Comparison of ENCODE assay signal across 14 mouse cellular contexts in the genomic region with DNA sequence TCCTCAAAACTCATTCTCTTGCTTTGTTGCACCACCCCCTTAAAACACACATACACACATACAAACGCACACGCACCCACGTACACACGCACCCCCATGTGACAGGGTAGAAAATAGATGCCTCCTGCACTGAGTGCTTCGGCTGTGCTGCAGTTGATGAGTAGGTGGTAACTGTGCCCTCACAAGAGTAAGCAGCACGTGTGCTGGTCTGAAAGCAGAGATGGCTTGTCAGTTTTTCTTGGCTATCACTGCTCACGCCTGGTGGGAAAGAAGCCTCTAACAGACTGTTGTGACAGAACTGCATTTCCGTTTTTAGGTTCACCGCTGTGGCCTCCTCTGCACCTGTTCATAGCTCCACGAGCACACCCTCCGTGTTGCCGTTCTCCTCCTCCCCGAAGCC. TPM values are rescaled to one million over a fixed set of nuclear protein-coding genes. Genes with fewer than 3 reads are reported as not detected.
DNase-seq lines count a peak whose midpoint lies in the region; TF ChIP-seq lines count a peak whose summit lies in the region.
"Had no signal": no experiment of that assay in that cellular context is flagged by ENCODE, and none has a peak within 500 bp of the region (broad histone marks: within the 10 kb centered on the region; RNA-seq: fewer than 3 reads in every experiment).

No protein-coding gene starts in this region.

- intact Hi-C loops in gastrocnemius, adult 2 months (cut with DNase I), result no loop called here

- H3K4me3 ChIP-seq in olfactory bulb, adult 2 months (ENCODE audit: insufficient read depth, low read depth, low read length), result no peak overlapping the region
- H3K4me3 ChIP-seq in gastrocnemius, adult 2 months, result no peak overlapping the region
- H3K4me3 ChIP-seq in thymus, adult 2 months (ENCODE audit: control insufficient read depth, insufficient read depth, low read length), result no peak overlapping the region
- H3K4me3 ChIP-seq: limb, embryonic 12.5 days; liver, embryonic 15.5 days; midbrain, embryonic 13.5 days had no signal

- H3K36me3 ChIP-seq in thymus, adult 2 months (ENCODE audit: control insufficient read depth, insufficient read depth, low read length), result peaks cover 87% of the 10 kb centered on the region

- WGBS in olfactory bulb, adult 2 months, result 63% methylated on average over 13 of the region's 13 CpGs
- 98% methylated on average over 13 of the region's 13 CpGs for WGBS in thymus, adult 2 months

- TF ChIP-seq POLR2A in olfactory bulb, adult 2 months (IDR thresholded peaks at IDR 0.05; ENCODE audit: insufficient read depth, low read depth, low read length), result no peak
- TF ChIP-seq POLR2A in thymus, adult 2 months (IDR thresholded peaks at IDR 0.05; ENCODE audit: control insufficient read depth, extremely low read depth, insufficient read depth, low read length, poor library complexity), result no peak

- peaks cover 6% of the 10 kb centered on the region; the same call in 1 of the 2 replicates for H3K4me1 ChIP-seq in olfactory bulb, adult 2 months (ENCODE audit: control insufficient read depth, insufficient read depth, low read length)
- H3K4me1 ChIP-seq in thymus, adult 2 months (replicated peaks; ENCODE audit: control insufficient read depth, insufficient read depth, low read length), result no peaks in the 10 kb centered on the region
- H3K4me1 ChIP-seq: limb, embryonic 12.5 days; liver, embryonic 15.5 days; midbrain, embryonic 13.5 days had no signal

- DNase-seq in brain, adult 2 months (ENCODE audit: low read depth, low spot score), result peak; percentile 92
- DNase-seq in frontal cortex, postnatal 36 days (ENCODE audit: low spot score in 2 of 2), result peak; percentile 74 to 80
- DNase-seq in layer of hippocampus, postnatal 25 days (ENCODE audit: extremely low spot score in 1 of 2, low spot score in 1 of 2), result peak; percentile 21 to 44
- no peak for DNase-seq in urinary bladder, adult 18-20 months (ENCODE audit: low spot score in 2 of 2)
- DNase-seq in gastrocnemius, adult 2 months, result no peak
- no peak for DNase-seq in thymus, adult 2 months
- DNase-seq in kidney, postnatal 36 days, result no peak
- DNase-seq: heart, adult 18-20 months; thymus, postnatal 36 days had no signal

- no peaks in the 10 kb centered on the region for H3K27me3 ChIP-seq in thymus, adult 2 months (ENCODE audit: control insufficient read depth, insufficient read depth, low read length)
- H3K27me3 ChIP-seq: limb, embryonic 12.5 days; liver, embryonic 15.5 days; midbrain, embryonic 13.5 days had no signal

- no peak for TF ChIP-seq CTCF in olfactory bulb, adult 2 months (IDR thresholded peaks at IDR 0.05; ENCODE audit: insufficient read depth, low read depth, low read length)
- no peak for TF ChIP-seq CTCF in gastrocnemius, adult 2 months (IDR thresholded peaks at IDR 0.05)
- TF ChIP-seq CTCF in thymus, adult 2 months (IDR thresholded peaks at IDR 0.05; ENCODE audit: borderline replicate concordance, control insufficient read depth, extremely low read depth, insufficient read depth, low read length, poor library complexity), result no peak

- peak overlapping the region; percentile 2; the same call in 1 of the 2 replicates for H3K27ac ChIP-seq in olfactory bulb, adult 2 months (ENCODE audit: insufficient read depth, low read depth, low read length)
- no peak overlapping the region for H3K27ac ChIP-seq in gastrocnemius, adult 2 months
- no peak overlapping the region for H3K27ac ChIP-seq in thymus, adult 2 months (ENCODE audit: control insufficient read depth, insufficient read depth, low read length)
- H3K27ac ChIP-seq: limb, embryonic 12.5 days; liver, embryonic 15.5 days; macrophage; midbrain, embryonic 13.5 days had no signal

RNA-seq across cellular contexts. Expression of gene Nup214, which starts 21.8 kb away (rescaled TPM):
- 10 to 100 TPM; 49.3 to 63.5 TPM for total RNA-seq in layer of hippocampus, postnatal 25 days (2021)
- polyA plus RNA-seq in olfactory bulb, adult 2 months (2012; ENCODE audit: insufficient read depth, insufficient read length, low replicate concordance, missing spikeins), result not detected in 2 replicates
- 10 to 100 TPM; 21.1 to 24.3 TPM for total RNA-seq in gastrocnemius, adult 2 months (2021)
- polyA plus RNA-seq in thymus, adult 2 months (2012; rRNA removed), result 75.8 and 82.8 TPM in 2 replicates

RNA-seq across cellular contexts. Expression of gene Aif1l, which starts 46.1 kb away (rescaled TPM):
- 1 to 10 TPM; 6.0 to 7.9 TPM for total RNA-seq in layer of hippocampus, postnatal 25 days (2021)
- polyA plus RNA-seq in olfactory bulb, adult 2 months (2012; ENCODE audit: insufficient read depth, insufficient read length, low replicate concordance, missing spikeins), result not detected in 2 replicates
- 1 to 10 TPM; 2.1 to 2.7 TPM for total RNA-seq in gastrocnemius, adult 2 months (2021)
- 3.4 and 5.0 TPM in 2 replicates for polyA plus RNA-seq in thymus, adult 2 months (2012; rRNA removed)
- polyA plus RNA-seq: macrophage had no signal

Comparison
In these comparisons a context has a peak if more than half of its experiments do, and no peak if none do; other contexts are left out.
1. DNase-seq: peak in brain, adult 2 months (single experiment), frontal cortex, postnatal 36 days (2 of 2) and layer of hippocampus, postnatal 25 days (2 of 2); none in urinary bladder, adult 18-20 months (0 of 2), gastrocnemius, adult 2 months (single experiment), thymus, adult 2 months (single experiment) and kidney, postnatal 36 days (0 of 2).